Mouse (Mus musculus): ENCODE measurements at regions not wholly inside any gene's neighbourhood (a gene's known extent, or its start where the extent isn't known, plus 50 kb on each side); places are given as distances from the start of the nearest gene placed in this dataset.

GRCm38 (mm10) chr15:51565543-51565942 is 2319.2 kb upstream of the Gm7489 start:
- DNase-seq (ENCODE audit: low spot score) = no peak

DNA sequence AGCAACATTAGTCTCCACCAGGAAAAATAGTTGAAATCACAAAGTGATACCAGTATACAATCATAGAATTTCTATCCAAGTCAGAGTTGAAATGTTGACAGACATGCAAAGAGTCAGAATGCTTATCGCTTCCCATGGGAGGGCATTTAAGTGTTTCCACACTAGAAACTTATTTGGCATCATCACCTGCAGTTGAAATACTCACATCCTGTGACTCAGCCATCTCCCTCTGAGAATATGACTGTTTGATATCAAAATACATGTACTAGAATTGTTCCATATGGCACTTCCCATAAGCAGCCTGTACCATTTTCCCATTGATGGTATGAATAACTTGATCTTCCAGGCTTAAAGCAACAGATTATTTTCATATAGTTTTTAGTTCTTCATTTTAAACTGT is 2314.1 kb upstream of the Gm7489 start:
- no peak for DNase-seq (ENCODE audit: low spot score)

- no peak for DNase-seq (ENCODE audit: low spot score)
Observed at GRCm38 (mm10) chr15:51574538-51575105, 2310.1 kb upstream of the Gm7489 start.

- DNase-seq (ENCODE audit: low spot score) = no peak
Observed at GRCm38 (mm10) chr15:51583636-51584035, 2301.1 kb upstream of the Gm7489 start.

- DNase-seq (ENCODE audit: low spot score) = no peak
Observed at GRCm38 (mm10) chr15:51586146-51586545, 2298.6 kb upstream of the Gm7489 start.

DNA sequence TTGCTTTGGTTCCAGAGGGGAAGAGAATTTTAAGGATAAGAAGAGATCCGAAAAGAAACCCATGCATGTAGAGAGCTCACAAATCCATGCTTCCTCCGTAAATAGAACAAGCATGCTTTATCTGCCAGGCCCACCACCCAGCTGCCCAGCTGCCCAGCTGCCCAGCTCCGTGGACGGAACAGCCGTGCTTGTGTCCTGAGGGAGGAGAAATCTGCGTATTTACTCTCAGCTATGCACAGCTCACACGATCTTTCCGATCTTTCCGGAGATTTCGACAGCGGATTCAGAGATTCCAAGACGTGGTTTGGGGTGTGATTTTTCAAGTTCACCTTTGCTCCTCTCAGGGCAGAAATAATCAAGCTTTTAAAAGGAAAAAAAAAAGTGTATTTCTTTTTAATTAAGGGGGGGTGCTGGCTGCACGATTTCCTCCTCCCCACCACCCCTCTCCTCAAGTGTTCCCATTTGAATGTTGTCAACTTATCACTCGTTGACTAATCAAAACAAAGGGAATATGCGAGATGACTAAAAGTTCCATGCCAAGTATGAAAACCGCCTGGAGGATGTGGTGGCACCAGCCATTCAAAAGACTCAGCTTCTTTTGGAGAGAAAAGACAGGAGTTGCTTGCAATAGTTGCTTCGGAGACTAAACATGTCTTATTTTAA is 2293.2 kb upstream of the Gm7489 start:
- no peak for DNase-seq (ENCODE audit: low spot score)

- no peak for DNase-seq (ENCODE audit: low spot score)
Observed at GRCm38 (mm10) chr15:51592069-51592435, 2292.7 kb upstream of the Gm7489 start.

GRCm38 (mm10) chr15:51592511-51593498 is 2291.9 kb upstream of the Gm7489 start:
- no peak for DNase-seq (ENCODE audit: low spot score)

- DNase-seq (ENCODE audit: low spot score) = no peak
Observed at GRCm38 (mm10) chr15:51594060-51594459, 2290.6 kb upstream of the Gm7489 start.

DNA sequence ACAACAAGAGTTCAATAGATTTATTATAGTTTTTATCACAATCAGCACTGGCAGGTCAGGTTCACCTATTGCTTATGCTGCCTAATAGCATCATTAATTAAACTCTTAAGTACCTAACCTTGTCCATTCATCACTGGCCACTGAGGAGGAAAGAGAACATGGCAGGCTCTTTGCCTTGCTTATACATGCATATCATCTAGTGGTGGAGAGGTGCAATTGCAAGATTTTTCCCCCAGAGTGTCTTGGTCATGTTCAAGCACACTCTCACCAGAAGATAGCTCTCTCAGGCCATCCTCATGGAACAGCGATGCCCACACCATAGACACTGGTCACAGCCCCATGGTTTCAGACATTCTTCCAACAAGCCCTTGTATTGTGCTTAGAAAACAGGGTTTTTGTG is 2289.1 kb upstream of the Gm7489 start:
- no peak for DNase-seq (ENCODE audit: low spot score)

- no peak for DNase-seq (ENCODE audit: low spot score)
Observed at GRCm38 (mm10) chr15:51597841-51598240, 2286.9 kb upstream of the Gm7489 start.

GRCm38 (mm10) chr15:51601128-51601855 is 2283.4 kb upstream of the Gm7489 start:
- DNase-seq (ENCODE audit: low spot score) = no peak

- no peak for DNase-seq (ENCODE audit: low spot score)
Observed at GRCm38 (mm10) chr15:51621455-51621854, 2263.3 kb upstream of the Gm7489 start.

- no peak for DNase-seq (ENCODE audit: low spot score)
Observed at GRCm38 (mm10) chr15:51627463-51627862, 2257.2 kb upstream of the Gm7489 start.

DNA sequence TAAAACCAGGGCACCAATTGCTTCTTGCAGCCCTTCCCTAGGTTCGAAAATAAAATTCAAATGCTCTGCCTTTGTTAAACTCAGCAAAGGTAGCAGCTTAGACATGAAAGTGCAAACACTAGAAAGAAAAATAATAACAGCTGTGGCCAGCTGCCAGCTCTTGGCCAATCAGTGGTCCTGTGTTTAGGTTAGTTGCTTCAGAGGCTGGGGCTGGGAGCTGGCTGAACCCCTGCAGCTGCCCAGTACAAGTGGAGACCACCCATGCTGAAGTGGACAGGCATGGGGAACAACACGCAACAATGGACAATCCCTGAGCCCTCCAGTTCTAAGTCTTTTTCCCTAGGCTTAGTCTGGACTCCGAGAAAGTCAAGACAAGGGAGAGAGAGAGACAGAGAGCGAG is 2256.2 kb upstream of the Gm7489 start:
- no peak for DNase-seq (ENCODE audit: low spot score)

GRCm38 (mm10) chr15:51631881-51632280 is 2252.8 kb upstream of the Gm7489 start:
- DNase-seq (ENCODE audit: low spot score) = no peak

- no peak for DNase-seq (ENCODE audit: low spot score)
Observed at GRCm38 (mm10) chr15:51633068-51633467, 2251.6 kb upstream of the Gm7489 start.

- DNase-seq (ENCODE audit: low spot score) = no peak
Observed at GRCm38 (mm10) chr15:51634726-51635125, 2250.0 kb upstream of the Gm7489 start.

GRCm38 (mm10) chr15:51635129-51635920 is 2249.4 kb upstream of the Gm7489 start:
- DNase-seq (ENCODE audit: low spot score) = no peak

- DNase-seq (ENCODE audit: low spot score) = no peak
Observed at GRCm38 (mm10) chr15:51637570-51637969, 2247.1 kb upstream of the Gm7489 start.

GRCm38 (mm10) chr15:51643772-51644311 is 2240.9 kb upstream of the Gm7489 start:
- no peak for DNase-seq (ENCODE audit: low spot score)

All from c-Kit-positive CD71-positive TER-119-positive erythroid progenitor cells, embryonic 14.5 days (primary cell).